Mouse (Mus musculus) monocyte, adult 59 days (primary cell): ENCODE measurements around the gene Hpcal1. TPM values are rescaled to one million over a fixed set of nuclear protein-coding genes. Genes with fewer than 3 reads are reported as not detected.

ENCODE experiments used
- total RNA-seq, 2 experiments: library from RNA; stranded (reverse); gene quantifications; one replicate each; pipeline ENCODE4 v1.2.4; 2023

The Hpcal1 gene
- 100 to 1,000 TPM; 167 to 171 TPM for total RNA-seq

GRCm38 (mm10) chr12:17690564-17691281 is at the start of gene Hpcal1:
TSS of gene Hpcal1 (plus strand) at chr12:17690856.

Other genes with a start within 250 kb of the Hpcal1 start
- gene Odc1, start 146.1 kb upstream of the Hpcal1 start, total RNA-seq, result 100 to 1,000 TPM; 211 to 226 TPM